19 mouse cellular contexts compared by ENCODE assay signal in genomic region chr16:96149311-96149710, GRCm38 (mm10). TPM values are rescaled to one million over a fixed set of nuclear protein-coding genes. Genes with fewer than 3 reads are reported as not detected.
DNase-seq lines count a peak whose midpoint lies in the region; ATAC-seq and TF ChIP-seq lines count a peak whose summit lies in the region.
"Had no signal": no experiment of that assay in that cellular context is flagged by ENCODE, and none has a peak within 500 bp of the region (broad histone marks: within the 10 kb centered on the region; RNA-seq: fewer than 3 reads in every experiment).

No protein-coding gene starts in this region.

- no peak overlapping the region for H3K4me3 ChIP-seq in gastrocnemius, adult 2 months
- H3K4me3 ChIP-seq in hindbrain, embryonic 13.5 days: no peak overlapping the region
- H3K4me3 ChIP-seq in hindbrain, embryonic 16.5 days (ENCODE audit: low read length): no peak overlapping the region
- H3K4me3 ChIP-seq in bone marrow macrophage, adult 2 months (ENCODE audit: insufficient read depth, low read length): no peak overlapping the region
- no peak overlapping the region for H3K4me3 ChIP-seq in myocyte
- H3K4me3 ChIP-seq: forebrain, embryonic 12.5 days; limb, embryonic 10.5 days; liver, embryonic 13.5 days had no signal

- peaks cover 44% of the 10 kb centered on the region for H3K79me2 ChIP-seq in myocyte (ENCODE audit: control insufficient read depth, insufficient read depth)

- H3K4me2 ChIP-seq in hindbrain, embryonic 13.5 days: no peak overlapping the region
- no peak overlapping the region for H3K4me2 ChIP-seq in hindbrain, embryonic 16.5 days (ENCODE audit: low read length)
- peak overlapping the region; percentile 67 for H3K4me2 ChIP-seq in myocyte (ENCODE audit: low read depth)
- H3K4me2 ChIP-seq: forebrain, embryonic 12.5 days; liver, embryonic 13.5 days had no signal

- no peaks in the 10 kb centered on the region for H3K9me3 ChIP-seq in hindbrain, embryonic 13.5 days
- H3K9me3 ChIP-seq in hindbrain, embryonic 16.5 days (ENCODE audit: control insufficient read depth, low read length): no peaks in the 10 kb centered on the region
- H3K9me3 ChIP-seq: forebrain, embryonic 12.5 days; limb, embryonic 10.5 days; liver, embryonic 13.5 days had no signal

- H3ac ChIP-seq in myocyte (ENCODE audit: control insufficient read depth, insufficient read length): no peak overlapping the region

- H3K36me3 ChIP-seq in hindbrain, embryonic 13.5 days: peaks cover 22% of the 10 kb centered on the region
- H3K36me3 ChIP-seq in hindbrain, embryonic 16.5 days (ENCODE audit: control insufficient read depth, insufficient read depth, low read length): peaks cover 12% of the 10 kb centered on the region
- no peaks in the 10 kb centered on the region for H3K36me3 ChIP-seq in myocyte (ENCODE audit: control insufficient read depth, insufficient read depth)

- 0 out of 2 replicates have a peak overlapping the region, but pooled peaks have one; percentile 13 for H3K9ac ChIP-seq in hindbrain, embryonic 13.5 days
- no peak overlapping the region for H3K9ac ChIP-seq in hindbrain, embryonic 16.5 days (ENCODE audit: low read depth, low read length)
- H3K9ac ChIP-seq: liver, embryonic 13.5 days had no signal

- H3K27ac ChIP-seq in gastrocnemius, adult 2 months: 0 out of 2 replicates have a peak overlapping the region, but pooled peaks have one; percentile 8
- no peak overlapping the region for H3K27ac ChIP-seq in hindbrain, embryonic 13.5 days
- no peak overlapping the region for H3K27ac ChIP-seq in hindbrain, embryonic 16.5 days (ENCODE audit: low read depth, low read length)
- H3K27ac ChIP-seq in bone marrow macrophage, adult 2 months (ENCODE audit: insufficient read depth, low read depth, low read length): peak overlapping the region; percentile 21; the same call in 1 of the 2 replicates
- H3K27ac ChIP-seq: forebrain, embryonic 12.5 days; limb, embryonic 10.5 days; liver, embryonic 13.5 days had no signal

- TF ChIP-seq CTCF in gastrocnemius, adult 2 months (IDR thresholded peaks at IDR 0.05): no peak
- TF ChIP-seq CTCF in bone marrow macrophage, adult 2 months (IDR thresholded peaks at IDR 0.05; ENCODE audit: low read depth, low read length): no peak

- intact Hi-C loops in gastrocnemius, adult 2 months (cut with DNase I): no loop called here

- no peak for TF ChIP-seq POLR2A in bone marrow macrophage, adult 2 months (IDR thresholded peaks at IDR 0.05; ENCODE audit: borderline replicate concordance, low read depth, low read length)
- TF ChIP-seq POLR2A in myocyte (IDR thresholded peaks at IDR 0.05; ENCODE audit: insufficient read length, low read depth): no peak

- no peaks in the 10 kb centered on the region for H3K27me3 ChIP-seq in hindbrain, embryonic 13.5 days
- H3K27me3 ChIP-seq in hindbrain, embryonic 16.5 days (replicated peaks; ENCODE audit: control insufficient read depth, insufficient read depth, low read length): no peaks in the 10 kb centered on the region
- H3K27me3 ChIP-seq in myocyte (ENCODE audit: control insufficient read depth, insufficient read depth, insufficient read length): no peaks in the 10 kb centered on the region
- H3K27me3 ChIP-seq: forebrain, embryonic 12.5 days; liver, embryonic 13.5 days; Patski had no signal

- no peak for DNase-seq in gastrocnemius, adult 2 months
- DNase-seq in gastrocnemius, postnatal 25 days: no peak
- no peak for DNase-seq in Muller cell, postnatal 12 days (ENCODE audit: inconsistent ontology term)
- DNase-seq in cerebellum, adult 9-10 months: no peak
- DNase-seq: cerebellum, adult 11 months; cerebellum, postnatal 36 days; heart, postnatal 10 days; liver, embryonic 13.5 days; spleen, adult 18-20 months had no signal

- ATAC-seq in hindbrain, embryonic 13.5 days (ENCODE audit: low FRiP score): no peak
- ATAC-seq in hindbrain, embryonic 16.5 days: no peak
- ATAC-seq: inflammation-experienced regulatory T-cells, adult 6 months; lung, postnatal 0 days had no signal

- 75% methylated on average over 9 of the region's 9 CpGs for WGBS in hindbrain, embryonic 13.5 days
- WGBS in hindbrain, embryonic 16.5 days: 78% methylated on average over 9 of the region's 9 CpGs

- H3K4me1 ChIP-seq in hindbrain, embryonic 13.5 days (replicated peaks): peaks cover 33% of the 10 kb centered on the region
- peaks cover 15% of the 10 kb centered on the region for H3K4me1 ChIP-seq in hindbrain, embryonic 16.5 days (ENCODE audit: control insufficient read depth, insufficient read depth, low read depth, low read length)
- peaks cover 50% of the 10 kb centered on the region for H3K4me1 ChIP-seq in bone marrow macrophage, adult 2 months (ENCODE audit: control insufficient read depth, insufficient read depth, low read length)

TF ChIP-seq in myocyte, 11 proteins besides CTCF, POLR2A, EP300 and RAD21:
- TF ChIP-seq CEBPB (IDR thresholded peaks at IDR 0.05; ENCODE audit: insufficient read depth, poor library complexity, severe bottlenecking) (no peak), MYOG (IDR thresholded peaks at IDR 0.05; ENCODE audit: control insufficient read depth in 1 of 3, insufficient read depth in 1 of 3, insufficient read length in 2 of 3, low read depth in 2 of 3) (no peak), SRF (IDR thresholded peaks at IDR 0.05; ENCODE audit: control insufficient read depth, insufficient read length, low read depth) (peak; percentile 82), MYOD1 (IDR thresholded peaks at IDR 0.05; ENCODE audit: control insufficient read depth in 1 of 3, insufficient read length in 2 of 3, low read depth in 2 of 3) (no peak)

RNA-seq across cellular contexts. Expression of gene Wrb, which starts 4.1 kb away (rescaled TPM):
- 10 to 100 TPM in 1 of 2 experiments, 1 to 10 TPM in 1; 9.7 to 12.3 TPM for total RNA-seq in gastrocnemius, adult 2 months (2021)
- total RNA-seq in gastrocnemius, postnatal 25 days (2021): 1 to 10 TPM; 9.5 to 9.8 TPM
- polyA plus RNA-seq in hindbrain, embryonic 13.5 days (2015; fragmentation: Nextera tagmentation; extraction: Ambion mirVana): 169 and 172 TPM in 2 replicates
- polyA plus RNA-seq in hindbrain, embryonic 16.5 days (2015; fragmentation: Nextera tagmentation; extraction: Ambion mirVana): 227 and 233 TPM in 2 replicates
- 11.0 and 12.8 TPM in 2 replicates for polyA plus RNA-seq in bone marrow macrophage, adult 2 months (2012; ENCODE audit: insufficient read depth, insufficient read length, missing spikeins)
- polyA plus RNA-seq in myocyte (2012; fragmentation: generic; extraction: Trizol): 16.4 TPM

RNA-seq across cellular contexts. Expression of gene Hmgn1, which starts 21.8 kb away (rescaled TPM):
- total RNA-seq in gastrocnemius, adult 2 months (2021): 10 to 100 TPM; 19.9 to 38.1 TPM
- total RNA-seq in gastrocnemius, postnatal 25 days (2021): 10 to 100 TPM; 30.2 to 38.5 TPM
- 433 and 477 TPM in 2 replicates for polyA plus RNA-seq in hindbrain, embryonic 13.5 days (2015; fragmentation: Nextera tagmentation; extraction: Ambion mirVana)
- 256 and 284 TPM in 2 replicates for polyA plus RNA-seq in hindbrain, embryonic 16.5 days (2015; fragmentation: Nextera tagmentation; extraction: Ambion mirVana)
- polyA plus RNA-seq in bone marrow macrophage, adult 2 months (2012; ENCODE audit: insufficient read depth, insufficient read length, missing spikeins): 59.3 and 68.7 TPM in 2 replicates
- 120 TPM for polyA plus RNA-seq in myocyte (2012; fragmentation: generic; extraction: Trizol)

RNA-seq across cellular contexts. Expression of gene Lca5l, which starts 42.8 kb away (rescaled TPM):
- total RNA-seq in gastrocnemius, adult 2 months (2021): under 1 TPM; 0.50 to 0.51 TPM
- total RNA-seq in gastrocnemius, postnatal 25 days (2021): under 1 TPM; 0.35 to 0.43 TPM
- 1.6 and 2.1 TPM in 2 replicates for polyA plus RNA-seq in hindbrain, embryonic 13.5 days (2015; fragmentation: Nextera tagmentation; extraction: Ambion mirVana)
- polyA plus RNA-seq in hindbrain, embryonic 16.5 days (2015; fragmentation: Nextera tagmentation; extraction: Ambion mirVana): 1.6 and 1.7 TPM in 2 replicates
- polyA plus RNA-seq in bone marrow macrophage, adult 2 months (2012; ENCODE audit: insufficient read depth, insufficient read length, missing spikeins): 0.39 TPM in 1 of 2 replicates, not detected in the other
- polyA plus RNA-seq in myocyte (2012; fragmentation: generic; extraction: Trizol): 0.18 TPM
- total RNA-seq: neutrophil, adult 5-6 weeks had no signal
- polyA plus RNA-seq: inflammation-experienced regulatory T-cells, adult 6 months had no signal

RNA-seq across cellular contexts. Expression of gene Sh3bgr, which starts 50.9 kb away (rescaled TPM):
- total RNA-seq in gastrocnemius, adult 2 months (2021): 100 to 1,000 TPM; 843 to 991 TPM
- 100 to 1,000 TPM; 960 to 980 TPM for total RNA-seq in gastrocnemius, postnatal 25 days (2021)
- polyA plus RNA-seq in hindbrain, embryonic 13.5 days (2015; fragmentation: Nextera tagmentation; extraction: Ambion mirVana): 1.6 and 2.9 TPM in 2 replicates
- polyA plus RNA-seq in hindbrain, embryonic 16.5 days (2015; fragmentation: Nextera tagmentation; extraction: Ambion mirVana): 1.8 and 4.2 TPM in 2 replicates
- not detected in 2 replicates for polyA plus RNA-seq in bone marrow macrophage, adult 2 months (2012; ENCODE audit: insufficient read depth, insufficient read length, missing spikeins)
- 32.7 TPM for polyA plus RNA-seq in myocyte (2012; fragmentation: generic; extraction: Trizol)
- total RNA-seq: neutrophil, adult 5-6 weeks had no signal
- polyA plus RNA-seq: inflammation-experienced regulatory T-cells, adult 6 months had no signal

Comparison
In these comparisons a context has a peak if more than half of its experiments do, and no peak if none do; other contexts are left out.
1. H3K27ac ChIP-seq: peak in gastrocnemius, adult 2 months (single experiment) and bone marrow macrophage, adult 2 months (single experiment); none in hindbrain, embryonic 13.5 days (single experiment) and hindbrain, embryonic 16.5 days (single experiment).